Mouse (Mus musculus) heart, embryonic 15.5 days (tissue): ENCODE data around the gene Sh3bgrl2. TPM values are rescaled to one million over a fixed set of nuclear protein-coding genes. Genes with fewer than 3 reads are reported as not detected.

ENCODE experiments used
- ATAC-seq: fragments of 200-750 bp; cut with Nextera tagmentation; replicated peaks from 2 replicates; pipeline ENCODE4 v1.8.0; 2017; ENCODE audit warnings: low read depth, moderate TSS enrichment; ENCODE audit not compliant: insufficient number of reproducible peaks, insufficient read depth, low FRiP score
- H3K27ac ChIP-seq: fragments of 300-500 bp; sonication (generic); 2 replicates; pipeline ENCODE4 v1.5.1; 2015; ENCODE audit warnings: mild to moderate bottlenecking, inconsistent platforms
- H3K27me3 ChIP-seq: fragments of 300-500 bp; sonication (generic); 2 replicates; pipeline ENCODE4 v1.6.1; 2015; ENCODE audit warnings: inconsistent platforms
- H3K36me3 ChIP-seq: fragments of 300-500 bp; sonication (generic); 2 replicates; pipeline ENCODE4 v1.6.1; 2015; ENCODE audit warnings: mild to moderate bottlenecking, inconsistent platforms
- H3K4me1 ChIP-seq: fragments of 300-500 bp; sonication (generic); replicated peaks from 2 replicates; pipeline ENCODE4 v1.6.1; 2015; ENCODE audit warnings: inconsistent platforms
- H3K4me2 ChIP-seq: fragments of 300-500 bp; sonication (generic); 2 replicates; pipeline ENCODE4 v1.6.1; 2015; ENCODE audit warnings: inconsistent platforms, mild to moderate bottlenecking, moderate library complexity
- H3K4me3 ChIP-seq: fragments of 300-500 bp; sonication (generic); 2 replicates; pipeline ENCODE4 v1.5.1; 2015; ENCODE audit warnings: mild to moderate bottlenecking, inconsistent platforms
- H3K9ac ChIP-seq: fragments of 300-500 bp; sonication (generic); 2 replicates; pipeline ENCODE4 v1.6.1; 2015; ENCODE audit warnings: mild to moderate bottlenecking, inconsistent platforms
- H3K9me3 ChIP-seq: fragments of 300-500 bp; sonication (generic); replicated peaks from 2 replicates; pipeline ENCODE4 v1.6.1; 2016; ENCODE audit warnings: inconsistent platforms
- WGBS: fragments of 180-500 bp; shearing (Covaris S2); methylation state at CpG from one replicate; pipeline ENCODE4 v1.1.7; 2015; ENCODE audit warnings: mixed read lengths; 5-methylcytosine and 5-hydroxymethylcytosine counted together
- polyA plus RNA-seq: library from polyadenylated mRNA; unstranded; fragments of >200 nt; fragmentation: Nextera tagmentation; extraction: Ambion mirVana; gene quantifications from 2 replicates; pipeline ENCODE4 v1.2.1, GENCODE M21; 2015

The Sh3bgrl2 gene
- polyA plus RNA-seq, 1 experiment from 2014 or later, result 11.9 TPM

GRCm38 (mm10) chr9:83540975-83541374 lies 7.2 kb upstream of the Sh3bgrl2 start:
- no peak overlapping the region for H3K4me2 ChIP-seq
- H3K4me1 ChIP-seq, result peaks cover 34% of the 10 kb centered on the region
- ATAC-seq, result peak; percentile 73
- H3K9me3 ChIP-seq, result no peaks in the 10 kb centered on the region
- H3K4me3 ChIP-seq, result no peak overlapping the region
- no peaks in the 10 kb centered on the region for H3K36me3 ChIP-seq
- H3K9ac ChIP-seq, result no peak overlapping the region
- no peaks in the 10 kb centered on the region for H3K27me3 ChIP-seq
- WGBS, result 16% methylated on average over 3 of the region's 3 CpGs
- H3K27ac ChIP-seq, result peak overlapping the region; percentile 61

DNA sequence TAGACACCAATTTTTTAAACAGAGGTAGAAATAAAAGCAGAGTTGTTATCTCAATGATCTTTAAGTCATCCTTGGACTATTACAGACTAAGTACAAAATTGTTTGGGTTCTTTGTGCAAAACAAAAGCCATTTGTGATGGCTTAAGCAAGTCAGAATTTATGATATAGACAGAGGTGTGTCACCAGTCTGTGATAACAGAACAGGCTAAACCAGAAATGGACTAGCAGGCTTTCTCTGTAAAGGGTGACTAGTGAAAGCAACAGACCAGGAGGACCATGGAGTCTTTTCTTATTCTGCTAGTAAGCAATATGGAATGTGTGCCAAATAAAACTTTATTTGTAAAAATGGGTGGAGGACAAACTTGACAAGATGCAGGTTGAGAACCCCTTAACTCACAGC lies 2.9 kb upstream of the Sh3bgrl2 start:
- Histone ChIP-seq H3K27ac (no peak overlapping the region), H3K9me3 (no peaks in the 10 kb centered on the region), H3K9ac (no peak overlapping the region), H3K4me1 (peaks cover 18% of the 10 kb centered on the region), H3K4me3 (no peak overlapping the region), H3K27me3 (no peaks in the 10 kb centered on the region), H3K36me3 (no peaks in the 10 kb centered on the region), H3K4me2 (no peak overlapping the region)
- ATAC-seq, result no peak

GRCm38 (mm10) chr9:83546316-83546715 lies 1.8 kb upstream of the Sh3bgrl2 start:
- no peaks in the 10 kb centered on the region for H3K36me3 ChIP-seq
- H3K9ac ChIP-seq, result no peak overlapping the region
- no peak overlapping the region for H3K4me2 ChIP-seq
- no peaks in the 10 kb centered on the region for H3K27me3 ChIP-seq
- no peak for ATAC-seq
- H3K4me1 ChIP-seq, result peaks cover 11% of the 10 kb centered on the region
- H3K4me3 ChIP-seq, result no peak overlapping the region
- no peak overlapping the region for H3K27ac ChIP-seq
- WGBS, result 73% methylated on average over 7 of the region's 7 CpGs
- H3K9me3 ChIP-seq, result no peaks in the 10 kb centered on the region

DNA sequence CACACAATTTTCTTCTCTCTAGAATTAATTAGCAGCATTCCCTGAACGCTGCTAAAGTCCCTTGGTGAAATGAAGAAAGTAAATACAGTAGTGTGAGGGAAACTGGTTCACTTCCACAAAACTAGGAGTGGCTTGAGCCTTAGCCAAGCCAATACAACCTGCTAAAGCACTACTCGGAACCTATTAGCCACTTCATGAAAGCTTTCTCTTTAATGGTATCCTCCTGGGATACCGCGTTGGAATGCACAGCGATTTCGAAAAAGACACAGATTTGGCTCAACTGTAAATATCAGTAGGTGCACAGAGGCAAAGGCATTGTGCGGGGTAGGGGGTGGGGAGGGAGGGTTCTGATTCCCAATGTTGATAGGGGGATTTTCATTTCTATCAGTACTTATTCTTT lies 898 bp upstream of the Sh3bgrl2 start:
- no peak overlapping the region for H3K9ac ChIP-seq
- H3K4me1 ChIP-seq, result peaks cover 14% of the 10 kb centered on the region
- H3K27me3 ChIP-seq, result no peaks in the 10 kb centered on the region
- ATAC-seq, result no peak
- H3K27ac ChIP-seq, result no peak overlapping the region
- H3K9me3 ChIP-seq, result no peaks in the 10 kb centered on the region
- WGBS, result 84% methylated on average over 7 of the region's 7 CpGs
- H3K4me2 ChIP-seq, result no peak overlapping the region
- no peaks in the 10 kb centered on the region for H3K36me3 ChIP-seq
- H3K4me3 ChIP-seq, result no peak overlapping the region

DNA sequence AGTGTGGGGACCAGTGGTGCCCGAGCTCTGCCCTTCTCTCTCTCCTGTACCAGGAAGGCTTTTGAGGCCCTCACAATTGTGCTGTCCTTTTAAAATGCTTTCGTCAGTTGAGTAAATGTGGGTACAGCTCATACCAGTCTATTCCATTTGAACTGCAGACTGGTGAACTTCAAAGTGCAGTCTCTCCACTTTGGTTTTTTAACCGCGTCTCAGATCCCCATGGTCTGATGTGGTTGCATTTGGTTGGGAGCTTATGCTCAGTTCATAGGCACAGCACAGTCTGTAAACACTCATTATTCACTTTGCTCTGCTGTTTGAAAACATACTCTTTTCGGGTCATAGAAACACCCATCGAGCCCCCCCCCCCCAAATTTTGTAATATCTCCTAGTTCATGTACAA lies 1.7 kb downstream of the Sh3bgrl2 start:
- ATAC-seq, result no peak
- H3K4me3 ChIP-seq, result no peak overlapping the region

GRCm38 (mm10) chr9:83551116-83551515 lies 3.0 kb downstream of the Sh3bgrl2 start:
- ATAC-seq, result no peak
- no peak overlapping the region for H3K4me2 ChIP-seq
- no peaks in the 10 kb centered on the region for H3K36me3 ChIP-seq
- no peak overlapping the region for H3K27ac ChIP-seq
- H3K9me3 ChIP-seq, result no peaks in the 10 kb centered on the region
- H3K4me1 ChIP-seq, result peaks cover 17% of the 10 kb centered on the region
- WGBS, result 73% methylated on average over 7 of the region's 7 CpGs
- no peaks in the 10 kb centered on the region for H3K27me3 ChIP-seq
- no peak overlapping the region for H3K9ac ChIP-seq
- no peak overlapping the region for H3K4me3 ChIP-seq

More for the DNA sequence above, 1.7 kb downstream of the Sh3bgrl2 start:
- 86% methylated on average over 6 of the region's 6 CpGs for WGBS
- H3K27ac ChIP-seq, result no peak overlapping the region
- H3K4me2 ChIP-seq, result no peak overlapping the region
- H3K9me3 ChIP-seq, result no peaks in the 10 kb centered on the region
- no peak overlapping the region for H3K9ac ChIP-seq
- no peaks in the 10 kb centered on the region for H3K27me3 ChIP-seq
- H3K4me1 ChIP-seq, result peaks cover 17% of the 10 kb centered on the region
- no peaks in the 10 kb centered on the region for H3K36me3 ChIP-seq

DNA sequence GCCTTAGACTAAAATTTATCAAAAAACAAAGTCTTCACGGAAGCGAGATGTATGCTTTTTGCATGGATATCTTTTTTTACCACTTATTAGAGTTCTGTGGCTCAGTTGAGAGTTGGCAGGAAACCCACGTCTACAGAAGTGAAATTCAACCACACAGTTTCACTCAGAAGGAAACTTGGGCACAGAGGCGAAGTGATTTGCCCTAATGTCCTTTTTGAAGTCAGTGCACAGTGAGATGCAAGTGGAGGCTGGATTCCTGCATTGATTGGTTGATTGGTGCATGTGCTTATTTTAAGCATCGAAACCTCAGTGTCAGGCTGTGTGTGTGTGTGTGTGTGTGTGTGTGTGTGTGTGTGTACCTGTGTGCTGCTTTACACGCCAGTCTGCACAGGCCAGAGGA lies 3.5 kb downstream of the Sh3bgrl2 start:
- Histone ChIP-seq H3K9me3 (no peaks in the 10 kb centered on the region), H3K27ac (no peak overlapping the region), H3K4me2 (no peak overlapping the region), H3K36me3 (no peaks in the 10 kb centered on the region), H3K4me1 (peaks cover 23% of the 10 kb centered on the region), H3K27me3 (no peaks in the 10 kb centered on the region), H3K9ac (no peak overlapping the region), H3K4me3 (no peak overlapping the region)
- WGBS, result 71% methylated on average over 6 of the region's 6 CpGs
- no peak for ATAC-seq

DNA sequence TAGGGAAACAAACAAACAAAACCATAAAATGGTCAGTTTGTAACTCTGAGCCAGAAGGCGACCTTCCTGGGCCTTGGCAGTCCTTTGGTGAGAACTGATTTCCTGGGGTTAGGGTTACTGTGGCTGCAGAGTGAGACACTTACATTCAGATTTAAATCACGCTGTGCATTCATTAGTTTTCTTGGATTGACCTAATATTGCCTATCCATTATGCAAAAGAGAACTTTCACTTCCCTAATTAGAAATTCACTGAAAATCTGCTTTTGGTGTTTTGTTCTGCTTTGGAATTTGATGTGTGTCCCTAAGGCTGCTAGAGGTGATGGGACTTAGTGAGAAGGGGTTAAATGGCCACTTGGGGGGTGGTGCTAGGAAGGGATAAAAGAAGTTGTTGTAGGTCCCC lies 7.5 kb downstream of the Sh3bgrl2 start:
- Histone ChIP-seq H3K9ac (no peak overlapping the region), H3K36me3 (no peaks in the 10 kb centered on the region), H3K4me3 (no peak overlapping the region), H3K27ac (no peak overlapping the region), H3K4me1 (peaks cover 34% of the 10 kb centered on the region), H3K4me2 (no peak overlapping the region), H3K27me3 (no peaks in the 10 kb centered on the region), H3K9me3 (no peaks in the 10 kb centered on the region)
- WGBS, result 87% methylated on average over 2 of the region's 2 CpGs
- no peak for ATAC-seq

- H3K4me2 ChIP-seq, result no peak overlapping the region
- ATAC-seq, result no peak
- no peaks in the 10 kb centered on the region for H3K36me3 ChIP-seq
- H3K4me3 ChIP-seq, result no peak overlapping the region
- no peak overlapping the region for H3K9ac ChIP-seq
- peak overlapping the region; percentile 58 for H3K27ac ChIP-seq
- 20% methylated on average over 6 of the region's 6 CpGs for WGBS
- no peaks in the 10 kb centered on the region for H3K9me3 ChIP-seq
- H3K4me1 ChIP-seq, result peaks cover 38% of the 10 kb centered on the region
- H3K27me3 ChIP-seq, result no peaks in the 10 kb centered on the region
Observed at GRCm38 (mm10) chr9:83556236-83556635, 8.1 kb downstream of the Sh3bgrl2 start.

GRCm38 (mm10) chr9:83556780-83557771 lies 8.9 kb downstream of the Sh3bgrl2 start:
- Histone ChIP-seq H3K4me2 (no peak overlapping the region), H3K36me3 (no peaks in the 10 kb centered on the region), H3K4me1 (peaks cover 35% of the 10 kb centered on the region), H3K9me3 (no peaks in the 10 kb centered on the region), H3K27me3 (no peaks in the 10 kb centered on the region), H3K9ac (no peak overlapping the region), H3K4me3 (no peak overlapping the region), H3K27ac (peak overlapping the region; percentile 58)
- 36% methylated on average over 10 of the region's 10 CpGs for WGBS
- peak; percentile 41; the same call in 1 of the 2 replicates for ATAC-seq

- Histone ChIP-seq H3K4me3 (no peak overlapping the region), H3K27me3 (no peaks in the 10 kb centered on the region)
Observed at GRCm38 (mm10) chr9:83560670-83561069, 12.5 kb downstream of the Sh3bgrl2 start.

GRCm38 (mm10) chr9:83562889-83563288 lies 14.8 kb downstream of the Sh3bgrl2 start:
- no peak for ATAC-seq
- 91% methylated on average over 7 of the region's 7 CpGs for WGBS

More at GRCm38 (mm10) chr9:83560670-83561069, 12.5 kb downstream of the Sh3bgrl2 start:
- H3K36me3 ChIP-seq, result no peaks in the 10 kb centered on the region
- WGBS, result 23% methylated on average over 4 of the region's 4 CpGs
- H3K4me2 ChIP-seq, result no peak overlapping the region
- H3K27ac ChIP-seq, result peak overlapping the region; percentile 28
- H3K9ac ChIP-seq, result no peak overlapping the region
- H3K9me3 ChIP-seq, result no peaks in the 10 kb centered on the region
- no peak for ATAC-seq
- peaks cover 54% of the 10 kb centered on the region for H3K4me1 ChIP-seq

More at GRCm38 (mm10) chr9:83562889-83563288, 14.8 kb downstream of the Sh3bgrl2 start:
- Histone ChIP-seq H3K27me3 (no peaks in the 10 kb centered on the region), H3K27ac (no peak overlapping the region), H3K36me3 (no peaks in the 10 kb centered on the region), H3K9me3 (no peaks in the 10 kb centered on the region), H3K4me1 (peaks cover 47% of the 10 kb centered on the region), H3K9ac (no peak overlapping the region), H3K4me2 (no peak overlapping the region), H3K4me3 (no peak overlapping the region)
